Mouse (Mus musculus) E14TG2a.4 (cell line): ENCODE data around the gene Shox2.

Experiments used
- H3K27me3 ChIP-seq: 2 replicates; pipeline ENCODE4 v1.6.1; 2014; ENCODE audit warnings: low read length, control low read depth; ENCODE audit not compliant: insufficient read depth
- H3K36me3 ChIP-seq: 2 replicates; pipeline ENCODE4 v1.6.1; 2014; ENCODE audit warnings: low read length, control low read depth; ENCODE audit not compliant: insufficient read depth
- H3K4me1 ChIP-seq: replicated peaks from 2 replicates; pipeline ENCODE4 v1.6.1; 2014; ENCODE audit warnings: low read depth, low read length, control low read depth
- H3K4me3 ChIP-seq: replicated peaks from 2 replicates; pipeline ENCODE4 v1.5.1; 2014; ENCODE audit warnings: mild to moderate bottlenecking, low read length
- H3K9me3 ChIP-seq: 2 replicates; pipeline ENCODE4 v1.6.1; 2014; ENCODE audit warnings: low read length, control low read depth
- CTCF ChIP-seq: conservative IDR thresholded peaks from 2 replicates; pipeline ENCODE4 v1.5.1; 2014; ENCODE audit warnings: low read length
- NANOG ChIP-seq: IDR thresholded peaks from 2 replicates; pipeline ENCODE4 v1.6.1; 2014; ENCODE audit warnings: borderline replicate concordance, low read length, mixed read lengths
- POU5F1 ChIP-seq: IDR thresholded peaks from 2 replicates; pipeline ENCODE4 v1.6.1; 2014; ENCODE audit warnings: low read length, borderline replicate concordance

The Shox2 gene

DNA sequence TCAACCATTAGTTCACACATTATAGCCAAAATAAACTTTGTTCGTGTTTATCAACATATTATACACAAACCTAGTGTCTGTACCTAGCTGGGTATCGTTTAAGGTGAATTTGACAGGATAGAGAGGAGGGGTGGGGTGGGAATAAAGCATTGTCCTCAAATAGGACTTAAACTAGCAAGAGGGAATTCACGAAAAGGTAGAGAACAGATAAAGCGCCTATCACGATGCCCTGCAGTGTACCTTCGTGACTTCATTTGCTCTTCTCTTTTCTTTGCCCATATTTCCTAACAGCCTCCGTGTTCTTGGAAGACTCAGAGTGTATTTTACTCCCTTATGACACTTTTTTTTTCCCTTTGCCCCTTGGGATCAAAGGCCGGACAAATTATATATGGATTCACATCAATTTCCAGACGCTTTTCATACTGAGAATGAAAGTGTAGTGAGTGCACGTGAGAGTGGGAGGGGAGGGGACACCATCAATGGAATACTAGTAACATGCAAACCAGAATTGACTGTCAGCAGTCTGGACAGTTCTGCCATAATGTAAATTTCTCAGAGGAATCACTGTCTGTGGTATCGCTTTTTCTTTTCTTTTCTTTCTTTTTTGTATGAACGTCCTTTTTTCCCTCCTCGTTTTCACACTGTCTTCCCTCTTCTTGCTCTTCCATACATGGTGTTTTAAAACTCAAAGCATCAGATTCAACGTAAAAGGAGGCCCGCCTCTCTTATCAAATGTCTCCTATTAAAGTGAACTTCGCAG, 9.2 kb downstream of the Shox2 start:
- TF ChIP-seq POU5F1 (no peak), NANOG (no peak), CTCF (no peak)
- H3K36me3 ChIP-seq, result no peaks in the 10 kb centered on the region
- peaks cover 19% of the 10 kb centered on the region for H3K4me1 ChIP-seq
- no peak overlapping the region for H3K4me3 ChIP-seq
- no peaks in the 10 kb centered on the region for H3K9me3 ChIP-seq
- H3K27me3 ChIP-seq, result peaks cover 64% of the 10 kb centered on the region

GRCm38 (mm10) chr3:66970661-66971331, 10.8 kb downstream of the Shox2 start:
- Histone ChIP-seq H3K4me1 (peaks cover 19% of the 10 kb centered on the region), H3K36me3 (no peaks in the 10 kb centered on the region), H3K27me3 (peaks cover 56% of the 10 kb centered on the region), H3K9me3 (no peaks in the 10 kb centered on the region), H3K4me3 (peak overlapping the region; percentile 67)
- TF ChIP-seq NANOG (no peak), POU5F1 (no peak), CTCF (no peak)

- H3K9me3 ChIP-seq, result no peaks in the 10 kb centered on the region
- no peaks in the 10 kb centered on the region for H3K36me3 ChIP-seq
- TF ChIP-seq POU5F1, result no peak
- peaks cover 55% of the 10 kb centered on the region for H3K27me3 ChIP-seq
- H3K4me1 ChIP-seq, result peaks cover 19% of the 10 kb centered on the region
- peak overlapping the region; percentile 67 for H3K4me3 ChIP-seq
Observed at GRCm38 (mm10) chr3:66970261-66970660, 11.3 kb downstream of the Shox2 start.

DNA sequence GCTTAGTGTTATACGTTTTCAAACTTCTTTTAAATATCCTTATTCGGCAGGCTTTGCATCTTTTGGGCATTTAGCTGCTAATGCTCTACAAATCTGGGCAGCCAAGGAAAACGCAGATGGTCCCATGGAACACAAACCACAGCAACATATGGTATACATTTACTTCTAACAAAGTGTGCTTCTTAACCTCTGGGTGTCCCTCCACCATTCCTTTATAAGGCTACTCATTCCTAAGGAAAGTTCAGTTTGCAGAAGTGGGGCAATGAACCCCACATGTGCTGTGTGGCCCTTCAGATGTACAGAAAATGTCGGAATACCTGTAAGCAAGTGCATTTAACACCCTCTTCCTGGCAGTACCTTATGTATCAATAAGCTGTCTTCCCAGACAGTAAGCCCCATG, 14.1 kb downstream of the Shox2 start:
- Histone ChIP-seq H3K4me3 (no peak overlapping the region), H3K27me3 (peaks cover 33% of the 10 kb centered on the region), H3K4me1 (peaks cover 17% of the 10 kb centered on the region), H3K36me3 (no peaks in the 10 kb centered on the region), H3K9me3 (no peaks in the 10 kb centered on the region)
- TF ChIP-seq CTCF (no peak), NANOG (no peak), POU5F1 (no peak)

DNA sequence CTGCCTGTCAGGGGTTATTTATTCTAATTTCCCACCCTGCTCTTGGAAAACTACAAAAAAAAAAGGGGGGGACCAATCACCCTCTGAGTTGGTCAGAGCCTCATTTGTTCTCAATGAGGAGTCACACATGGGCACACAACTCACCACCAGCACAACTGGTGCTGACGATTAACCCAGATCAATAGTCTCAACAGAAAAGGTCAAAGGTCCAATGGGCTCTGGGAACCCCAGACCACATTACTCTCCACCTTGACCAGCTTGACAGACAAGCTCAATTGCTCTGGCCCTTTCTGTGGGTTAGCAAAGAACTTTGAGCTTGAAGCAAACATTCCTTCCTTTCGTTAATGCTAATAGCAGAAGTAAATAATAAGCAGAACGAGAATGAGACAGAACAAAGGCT, 16.7 kb downstream of the Shox2 start:
- peaks cover 11% of the 10 kb centered on the region for H3K27me3 ChIP-seq
- no peak for TF ChIP-seq POU5F1
- TF ChIP-seq NANOG, result no peak
- TF ChIP-seq CTCF, result no peak
- no peaks in the 10 kb centered on the region for H3K36me3 ChIP-seq
- H3K4me1 ChIP-seq, result peaks cover 4% of the 10 kb centered on the region
- no peak overlapping the region for H3K4me3 ChIP-seq
- H3K9me3 ChIP-seq, result no peaks in the 10 kb centered on the region

DNA sequence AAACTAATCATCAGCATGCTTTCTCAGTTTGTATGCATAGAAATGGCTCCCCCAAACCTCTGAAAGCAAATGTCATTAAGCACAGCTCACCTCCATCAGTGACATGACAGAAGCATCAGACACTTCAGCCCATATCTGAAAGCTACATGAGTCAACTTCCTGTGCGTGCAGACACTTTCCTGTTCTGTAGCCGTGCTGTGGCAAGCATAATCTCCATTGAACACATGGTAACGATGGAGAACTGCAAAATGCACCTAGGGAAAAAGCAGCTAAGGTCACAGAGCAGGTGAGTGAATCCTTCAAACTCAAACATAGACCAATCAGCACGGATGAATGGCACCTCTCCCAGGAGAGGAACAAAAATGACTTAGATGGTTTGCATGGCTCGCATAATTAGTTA, 21.6 kb downstream of the Shox2 start:
- no peak overlapping the region for H3K4me3 ChIP-seq
- H3K4me1 ChIP-seq, result no peaks in the 10 kb centered on the region
- H3K36me3 ChIP-seq, result no peaks in the 10 kb centered on the region
- H3K27me3 ChIP-seq, result 0 out of 2 replicates have a peak, but pooled peaks cover 3% of the 10 kb centered on the region
- TF ChIP-seq CTCF (no peak), POU5F1 (no peak), NANOG (no peak)
- no peaks in the 10 kb centered on the region for H3K9me3 ChIP-seq

GRCm38 (mm10) chr3:66955126-66955525, 26.4 kb downstream of the Shox2 start:
- TF ChIP-seq POU5F1, result no peak
- no peak for TF ChIP-seq CTCF
- TF ChIP-seq NANOG, result no peak
- no peaks in the 10 kb centered on the region for H3K4me1 ChIP-seq
- no peak overlapping the region for H3K4me3 ChIP-seq
- H3K9me3 ChIP-seq, result no peaks in the 10 kb centered on the region
- H3K27me3 ChIP-seq, result no peaks in the 10 kb centered on the region
- H3K36me3 ChIP-seq, result no peaks in the 10 kb centered on the region

- TF ChIP-seq CTCF (no peak), POU5F1 (no peak), NANOG (no peak)
- H3K4me3 ChIP-seq, result no peak overlapping the region
- no peaks in the 10 kb centered on the region for H3K36me3 ChIP-seq
- H3K9me3 ChIP-seq, result no peaks in the 10 kb centered on the region
- H3K4me1 ChIP-seq, result no peaks in the 10 kb centered on the region
- no peaks in the 10 kb centered on the region for H3K27me3 ChIP-seq
Observed at GRCm38 (mm10) chr3:66939675-66940074, 41.9 kb downstream of the Shox2 start.

- H3K4me1 ChIP-seq, result no peaks in the 10 kb centered on the region
- no peak overlapping the region for H3K4me3 ChIP-seq
- no peak for TF ChIP-seq NANOG
- TF ChIP-seq CTCF, result no peak
- TF ChIP-seq POU5F1, result no peak
- H3K27me3 ChIP-seq, result no peaks in the 10 kb centered on the region
- peaks cover 33% of the 10 kb centered on the region for H3K9me3 ChIP-seq
- H3K36me3 ChIP-seq, result no peaks in the 10 kb centered on the region
Observed at GRCm38 (mm10) chr3:66922436-66922835, 59.1 kb downstream of the Shox2 start.
